Mouse (Mus musculus): ENCODE data around the gene Rfng.

GRCm38 (mm10) chr11:120731858-120732680, 51.9 kb downstream of the Rfng start, which contains the start of gene Cbr2:
- TF ChIP-seq E2F4 (IDR thresholded peaks at IDR 0.05; ENCODE audit: insufficient read depth) (no peak), POLR2A (IDR thresholded peaks at IDR 0.05; ENCODE audit: insufficient read length, low read depth) (peak; percentile 52), MYOG (IDR thresholded peaks at IDR 0.05; ENCODE audit: control insufficient read depth in 1 of 3, insufficient read depth in 1 of 3, insufficient read length in 2 of 3, low read depth in 2 of 3) (no peak), POLR2AphosphoS2 (IDR thresholded peaks at IDR 0.05; ENCODE audit: insufficient read length, low read depth) (no peak), USF1 (IDR thresholded peaks at IDR 0.05; ENCODE audit: low read depth) (no peak), MAX (IDR thresholded peaks at IDR 0.05; ENCODE audit: low read depth) (no peak), MYOD1 (IDR thresholded peaks at IDR 0.05; ENCODE audit: control insufficient read depth in 1 of 3, insufficient read length in 2 of 3, low read depth in 2 of 3) (peak in 1 of 3 experiments; percentile 15), TCF3 (IDR thresholded peaks at IDR 0.05; ENCODE audit: insufficient read length, low read depth) (no peak), REST (IDR thresholded peaks at IDR 0.05; ENCODE audit: insufficient read depth, insufficient read length) (no peak), TCF12 (IDR thresholded peaks at IDR 0.05; ENCODE audit: insufficient read depth, poor library complexity, severe bottlenecking) (no peak), CEBPB (IDR thresholded peaks at IDR 0.05; ENCODE audit: insufficient read depth, poor library complexity, severe bottlenecking) (no peak)

Data from myocyte (in vitro differentiated cells).